Mouse (Mus musculus) regulatory T cell (primary cell): Measurements from ENCODE around the gene Ccdc57.
"Not testable (repeated sequence)": the region's sequence is repeated elsewhere in the genome, so short reads cannot be mapped to it uniquely, and the experiment has no call there.

ENCODE experiments used
- in situ Hi-C: fragments of 300-600 bp; cut with MboI, MseI; formaldehyde crosslinking; loops from one replicate; pipeline ENCODE4 v1.15.1; 2025; ENCODE audit warnings: high pct_unique_total_duplicates

Ccdc57 gene

GRCm38 (mm10) chr11:120903159-120903850 is 29.4 kb downstream of the Ccdc57 start:
- in situ Hi-C loops, result no loop called here

GRCm38 (mm10) chr11:120902487-120903142 is 30.1 kb downstream of the Ccdc57 start:
- in situ Hi-C loops, result no loop called here

- in situ Hi-C loops, result no loop called here
These were observed 30.8 kb downstream of the Ccdc57 start for GRCm38 (mm10) chr11:120901729-120902486.

- in situ Hi-C loops, result no loop called here
These were observed 32.1 kb downstream of the Ccdc57 start for GRCm38 (mm10) chr11:120900276-120901244.

- in situ Hi-C loops, result no loop called here
These were observed 34.5 kb downstream of the Ccdc57 start for GRCm38 (mm10) chr11:120898114-120898548.

GRCm38 (mm10) chr11:120895441-120895840 is 37.2 kb downstream of the Ccdc57 start:
- in situ Hi-C loops, result no loop called here

GRCm38 (mm10) chr11:120894397-120894796 is 38.3 kb downstream of the Ccdc57 start:
- in situ Hi-C loops, result no loop called here

- in situ Hi-C loops, result no loop called here
These were observed 43.5 kb downstream of the Ccdc57 start for GRCm38 (mm10) chr11:120889216-120889615.

GRCm38 (mm10) chr11:120888718-120889117 is 44.0 kb downstream of the Ccdc57 start:
- in situ Hi-C loops, result no loop called here

GRCm38 (mm10) chr11:120887502-120887901 is 45.2 kb downstream of the Ccdc57 start:
- in situ Hi-C loops, result no loop called here

- in situ Hi-C loops, result no loop called here
These were observed 46.2 kb downstream of the Ccdc57 start for GRCm38 (mm10) chr11:120886462-120886861.

GRCm38 (mm10) chr11:120883601-120884000 is 49.1 kb downstream of the Ccdc57 start:
- in situ Hi-C loops, result no loop called here

- in situ Hi-C loops, result no loop called here
These were observed 49.7 kb downstream of the Ccdc57 start for GRCm38 (mm10) chr11:120882931-120883330.

- in situ Hi-C loops, result no loop called here
These were observed 59.5 kb downstream of the Ccdc57 start for GRCm38 (mm10) chr11:120873206-120873605.

GRCm38 (mm10) chr11:120871521-120871920 is 61.2 kb downstream of the Ccdc57 start:
- in situ Hi-C loops, result no loop called here

GRCm38 (mm10) chr11:120865816-120866215 is 66.9 kb downstream of the Ccdc57 start:
- in situ Hi-C loops, result no loop called here

- in situ Hi-C loops, result no loop called here
These were observed 69.9 kb downstream of the Ccdc57 start for GRCm38 (mm10) chr11:120862819-120863218.

- in situ Hi-C loops, result not testable (repeated sequence)
These were observed 76.7 kb downstream of the Ccdc57 start for GRCm38 (mm10) chr11:120855938-120856337.

- in situ Hi-C loops, result no loop called here
These were observed 78.9 kb downstream of the Ccdc57 start for GRCm38 (mm10) chr11:120853788-120854187.

GRCm38 (mm10) chr11:120853158-120853557 is 79.5 kb downstream of the Ccdc57 start:
- in situ Hi-C loops, result no loop called here
